Mouse (Mus musculus): ENCODE data around the gene Gm14124. TPM values are rescaled to one million over a fixed set of nuclear protein-coding genes. Genes with fewer than 3 reads are reported as not detected.
"Not testable (repeated sequence)": the region's sequence is repeated elsewhere in the genome, so short reads cannot be mapped to it uniquely, and the experiment has no call there.

The Gm14124 gene
- polyA plus RNA-seq, 1 experiment from 2014 or later: not detected

DNA sequence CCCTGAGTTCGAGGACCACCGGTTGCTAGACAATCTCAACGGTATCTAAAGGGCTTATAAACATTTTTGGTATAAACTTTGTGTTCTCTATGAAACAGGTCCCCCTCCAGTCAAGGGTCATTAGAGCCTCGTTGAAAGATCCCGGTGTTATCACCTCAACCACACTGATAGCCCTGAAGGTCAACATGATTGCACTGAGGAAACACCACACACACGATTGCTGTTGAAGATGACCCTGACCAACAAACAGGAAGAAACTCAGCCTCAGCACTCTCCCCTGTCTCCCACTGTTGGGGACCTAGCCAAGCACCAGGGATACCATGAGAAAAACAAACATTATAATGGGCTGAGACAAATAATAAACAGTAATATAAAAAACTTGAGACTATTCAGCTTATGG is 36.4 kb downstream of the Gm14124 start:
- no peak overlapping the region for H3K27ac ChIP-seq (ENCODE audit: low read depth, low read length)
- no peaks in the 10 kb centered on the region for H3K4me1 ChIP-seq (replicated peaks; ENCODE audit: control insufficient read depth, insufficient read depth, low read length)
- no peaks in the 10 kb centered on the region for H3K36me3 ChIP-seq (ENCODE audit: control insufficient read depth, insufficient read depth)
- no peak for ATAC-seq
- no peak for TF ChIP-seq CTCF (IDR thresholded peaks at IDR 0.05; ENCODE audit: low read depth)
- WGBS: 61% methylated on average over 6 of the region's 6 CpGs
- no peaks in the 10 kb centered on the region for H3K27me3 ChIP-seq (replicated peaks; ENCODE audit: control insufficient read depth, insufficient read depth, low read length)
- H3K9ac ChIP-seq (ENCODE audit: low read depth, low read length): no peak overlapping the region
- H3K4me2 ChIP-seq (replicated peaks; ENCODE audit: low read depth): no peak overlapping the region
- no peaks in the 10 kb centered on the region for H3K9me3 ChIP-seq (ENCODE audit: control insufficient read depth)
- no peak overlapping the region for H3K4me3 ChIP-seq (ENCODE audit: low read depth, low read length)

DNA sequence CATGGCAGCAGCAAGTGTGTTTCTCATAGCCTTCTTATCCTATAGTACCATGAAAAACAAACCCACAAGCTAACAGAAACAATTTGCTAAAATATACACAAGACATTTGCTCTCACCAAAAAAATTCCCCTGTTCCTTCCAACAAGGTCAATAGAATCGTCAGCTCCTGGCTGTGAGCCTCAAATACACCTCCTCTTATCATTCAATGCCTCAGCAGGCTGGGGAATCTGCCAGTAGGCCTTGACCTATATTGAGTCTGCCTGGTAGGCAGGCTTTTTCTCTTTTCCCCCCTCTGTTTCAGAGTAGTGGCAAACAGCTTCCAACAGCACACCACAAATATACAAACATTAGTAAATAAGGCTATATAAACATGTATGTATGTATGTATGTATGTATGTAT is 41.8 kb downstream of the Gm14124 start:
- Histone ChIP-seq H3K4me3 (ENCODE audit: low read depth, low read length) (no peak overlapping the region), H3K36me3 (ENCODE audit: control insufficient read depth, insufficient read depth) (no peaks in the 10 kb centered on the region), H3K9me3 (ENCODE audit: control insufficient read depth) (no peaks in the 10 kb centered on the region), H3K27ac (ENCODE audit: low read depth, low read length) (no peak overlapping the region), H3K9ac (ENCODE audit: low read depth, low read length) (no peak overlapping the region), H3K4me1 (replicated peaks; ENCODE audit: control insufficient read depth, insufficient read depth, low read length) (no peaks in the 10 kb centered on the region), H3K27me3 (replicated peaks; ENCODE audit: control insufficient read depth, insufficient read depth, low read length) (no peaks in the 10 kb centered on the region), H3K4me2 (replicated peaks; ENCODE audit: low read depth) (no peak overlapping the region)
- TF ChIP-seq CTCF (IDR thresholded peaks at IDR 0.05; ENCODE audit: low read depth): no peak
- WGBS: 22% methylated on average over 1 of the region's 1 CpGs
- no peak for ATAC-seq

DNA sequence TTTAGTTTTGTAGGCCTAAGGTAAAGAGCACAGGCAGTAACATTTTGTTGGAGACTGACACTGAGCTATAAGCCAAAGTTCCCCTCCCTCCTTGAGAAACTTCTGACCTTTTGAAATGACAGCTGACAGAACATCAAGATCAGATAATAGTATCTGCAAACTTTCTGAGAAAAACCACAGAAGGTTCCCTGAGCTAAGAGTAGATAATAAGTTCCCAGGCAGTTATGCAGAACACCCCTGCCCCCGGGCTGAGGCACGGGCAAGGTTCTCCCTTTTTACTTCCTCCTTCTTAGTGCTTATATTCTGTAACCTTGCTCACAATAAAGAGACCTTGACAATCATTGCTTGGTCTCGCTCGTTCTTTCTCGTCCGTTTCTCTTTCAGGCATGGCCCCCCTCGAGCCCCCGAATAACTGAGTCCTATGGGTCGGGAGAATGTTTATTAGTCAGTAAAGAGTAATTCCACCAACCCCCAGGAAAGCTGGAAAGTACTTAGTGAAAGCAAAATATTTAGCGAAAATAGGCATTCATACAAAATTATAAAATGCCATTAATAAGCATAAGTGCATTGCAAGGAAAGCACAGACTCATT is 50.0 kb downstream of the Gm14124 start:
- Histone ChIP-seq H3K4me2 (replicated peaks; ENCODE audit: low read depth) (no peak overlapping the region), H3K9ac (ENCODE audit: low read depth, low read length) (no peak overlapping the region), H3K27me3 (replicated peaks; ENCODE audit: control insufficient read depth, insufficient read depth, low read length) (no peaks in the 10 kb centered on the region), H3K4me1 (replicated peaks; ENCODE audit: control insufficient read depth, insufficient read depth, low read length) (no peaks in the 10 kb centered on the region), H3K36me3 (ENCODE audit: control insufficient read depth, insufficient read depth) (no peaks in the 10 kb centered on the region), H3K4me3 (ENCODE audit: low read depth, low read length) (no peak overlapping the region), H3K9me3 (ENCODE audit: control insufficient read depth) (no peaks in the 10 kb centered on the region), H3K27ac (ENCODE audit: low read depth, low read length) (no peak overlapping the region)
- WGBS: 73% methylated on average over 10 of the region's 10 CpGs
- no peak for TF ChIP-seq CTCF (IDR thresholded peaks at IDR 0.05; ENCODE audit: low read depth)
- ATAC-seq: no peak

DNA sequence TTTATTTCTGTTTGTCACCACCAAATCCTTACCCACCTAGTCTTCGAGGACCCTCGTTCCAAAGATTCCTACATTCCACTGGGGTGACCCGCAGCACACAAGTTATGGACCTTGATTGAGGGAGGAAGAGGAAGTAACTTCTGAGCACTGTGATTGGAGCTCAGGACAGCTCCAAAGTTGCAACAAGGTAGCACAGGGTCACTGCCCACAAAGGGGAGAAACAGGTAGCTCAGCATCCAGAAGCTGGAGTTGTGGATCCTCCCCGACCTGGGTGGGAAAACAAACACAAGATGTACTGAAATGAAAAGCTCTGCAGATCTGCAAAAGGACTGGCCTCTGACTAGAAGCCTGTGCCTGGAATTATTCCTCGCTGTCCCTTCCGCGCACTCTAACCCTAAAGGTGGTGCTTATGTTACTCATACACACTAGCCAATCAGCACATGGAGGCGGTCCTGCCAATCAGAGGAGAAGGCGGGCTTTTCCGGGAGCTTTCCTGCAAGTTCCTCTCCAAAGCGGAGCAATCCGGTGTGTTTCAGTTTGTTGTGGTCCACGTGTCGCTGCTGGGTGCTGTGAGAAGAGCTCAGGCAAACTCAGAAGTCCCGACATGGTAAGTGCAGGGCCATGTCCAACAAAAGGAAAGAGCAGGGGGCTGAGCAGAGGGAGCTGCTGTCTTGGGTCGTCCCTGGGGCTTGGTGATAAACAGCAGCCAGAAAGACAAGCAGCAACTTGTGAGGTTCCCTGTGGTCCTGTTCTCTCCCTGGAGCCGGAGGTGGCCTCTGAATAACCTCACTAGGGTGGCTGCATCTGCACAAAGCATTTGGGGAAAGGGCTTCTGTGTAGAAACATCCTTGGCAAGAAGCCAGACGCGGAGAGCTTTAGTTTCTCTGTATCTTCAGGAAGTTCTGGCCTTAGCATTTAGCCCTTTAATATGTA is 53.9 kb downstream of the Gm14124 start:
- not testable (repeated sequence) for H3K4me1 ChIP-seq (replicated peaks; ENCODE audit: control insufficient read depth, insufficient read depth, low read length); H3K36me3 ChIP-seq (ENCODE audit: control insufficient read depth, insufficient read depth); H3K9me3 ChIP-seq (ENCODE audit: control insufficient read depth); H3K27me3 ChIP-seq (replicated peaks; ENCODE audit: control insufficient read depth, insufficient read depth, low read length)
- WGBS: 8% methylated on average over 19 of the region's 19 CpGs
- Histone ChIP-seq H3K4me3 (ENCODE audit: low read depth, low read length) (peak overlapping the region; percentile 49), H3K9ac (ENCODE audit: low read depth, low read length) (peak overlapping the region; percentile 48), H3K4me2 (replicated peaks; ENCODE audit: low read depth) (peak overlapping the region; percentile 68), H3K27ac (ENCODE audit: low read depth, low read length) (peak overlapping the region; percentile 35; the same call in 1 of the 2 replicates)
- ATAC-seq: peak; percentile 100

DNA sequence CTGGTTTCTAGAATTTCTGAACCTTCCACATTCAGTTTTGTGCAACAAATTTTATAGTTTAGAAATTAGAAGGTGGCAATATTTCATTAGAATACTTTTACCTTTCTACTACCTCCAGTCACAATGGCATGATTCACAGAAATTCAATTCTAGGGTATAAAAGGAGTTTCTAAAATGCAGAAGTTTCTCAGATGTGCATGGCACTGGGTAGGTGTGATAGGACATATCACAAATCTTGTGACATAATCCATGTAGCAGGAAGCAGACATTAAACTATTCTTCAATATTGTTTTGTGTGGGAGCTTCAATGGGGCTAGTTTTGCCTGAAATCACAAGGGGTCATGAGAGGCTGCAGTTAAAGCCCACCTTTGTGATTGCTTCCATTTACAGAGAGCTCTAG is 58.8 kb downstream of the Gm14124 start:
- Histone ChIP-seq H3K4me1 (replicated peaks; ENCODE audit: control insufficient read depth, insufficient read depth, low read length) (no peaks in the 10 kb centered on the region), H3K27ac (ENCODE audit: low read depth, low read length) (no peak overlapping the region), H3K27me3 (replicated peaks; ENCODE audit: control insufficient read depth, insufficient read depth, low read length) (no peaks in the 10 kb centered on the region), H3K9me3 (ENCODE audit: control insufficient read depth) (no peaks in the 10 kb centered on the region), H3K36me3 (ENCODE audit: control insufficient read depth, insufficient read depth) (peaks cover 13% of the 10 kb centered on the region; the same call in 1 of the 2 replicates), H3K4me2 (replicated peaks; ENCODE audit: low read depth) (no peak overlapping the region), H3K4me3 (ENCODE audit: low read depth, low read length) (no peak overlapping the region), H3K9ac (ENCODE audit: low read depth, low read length) (no peak overlapping the region)
- TF ChIP-seq CTCF (IDR thresholded peaks at IDR 0.05; ENCODE audit: low read depth): no peak
- no peak for ATAC-seq

DNA sequence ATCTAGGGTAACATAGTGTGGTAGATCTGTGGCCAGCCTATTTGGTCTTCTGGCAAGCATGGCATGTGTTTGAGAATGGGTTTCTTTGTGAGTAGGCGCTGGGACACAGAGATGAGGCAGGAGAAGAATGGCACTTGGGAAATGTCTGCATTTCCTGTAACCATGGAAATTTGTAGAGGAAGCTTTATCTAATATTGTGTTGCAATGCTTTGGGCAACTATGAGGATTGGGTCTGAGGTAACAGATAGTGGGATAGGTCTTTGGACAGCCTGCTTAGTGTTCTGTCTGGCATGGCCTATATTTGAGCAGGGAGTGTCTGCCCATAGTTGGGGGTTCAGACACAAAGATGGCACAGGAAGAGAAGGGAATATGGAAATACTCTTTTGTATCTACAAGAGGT is 61.7 kb downstream of the Gm14124 start:
- Histone ChIP-seq H3K27me3 (replicated peaks; ENCODE audit: control insufficient read depth, insufficient read depth, low read length) (no peaks in the 10 kb centered on the region), H3K4me2 (replicated peaks; ENCODE audit: low read depth) (no peak overlapping the region), H3K27ac (ENCODE audit: low read depth, low read length) (no peak overlapping the region), H3K4me1 (replicated peaks; ENCODE audit: control insufficient read depth, insufficient read depth, low read length) (no peaks in the 10 kb centered on the region), H3K36me3 (ENCODE audit: control insufficient read depth, insufficient read depth) (peaks cover 21% of the 10 kb centered on the region), H3K9ac (ENCODE audit: low read depth, low read length) (no peak overlapping the region), H3K4me3 (ENCODE audit: low read depth, low read length) (no peak overlapping the region), H3K9me3 (ENCODE audit: control insufficient read depth) (peaks cover 8% of the 10 kb centered on the region; the same call in 1 of the 2 replicates)
- WGBS: 96% methylated on average over 1 of the region's 1 CpGs
- no peak for TF ChIP-seq CTCF (IDR thresholded peaks at IDR 0.05; ENCODE audit: low read depth)
- ATAC-seq: no peak

Other genes with a start within 250 kb of the Gm14124 start
- gene Zfp120, start 120.8 kb upstream of the Gm14124 start, polyA plus RNA-seq (2015; fragmentation: Nextera tagmentation; extraction: Ambion mirVana): 4.7 and 5.5 TPM in 2 replicates
- gene Gm10770, start 77.8 kb upstream of the Gm14124 start, polyA plus RNA-seq (2015; fragmentation: Nextera tagmentation; extraction: Ambion mirVana): not detected in 2 replicates
- not detected in 2 replicates for gene Gm14139, start 75.8 kb upstream of the Gm14124 start, polyA plus RNA-seq (2015; fragmentation: Nextera tagmentation; extraction: Ambion mirVana)
- gene Zfp937, start 39.4 kb upstream of the Gm14124 start, polyA plus RNA-seq (2015; fragmentation: Nextera tagmentation; extraction: Ambion mirVana): 1.4 and 1.7 TPM in 2 replicates
- 1.2 and 1.3 TPM in 2 replicates for gene Gm21994, start 1.9 kb upstream of the Gm14124 start, polyA plus RNA-seq (2015; fragmentation: Nextera tagmentation; extraction: Ambion mirVana)
- 0.89 and 1.0 TPM in 2 replicates for gene Gm10130, start 66.2 kb downstream of the Gm14124 start, polyA plus RNA-seq (2015; fragmentation: Nextera tagmentation; extraction: Ambion mirVana)
- gene 3300002I08Rik, start 105.2 kb downstream of the Gm14124 start, polyA plus RNA-seq (2015; fragmentation: Nextera tagmentation; extraction: Ambion mirVana): 1.5 and 1.6 TPM in 2 replicates
- gene Zfp442, start 194.0 kb downstream of the Gm14124 start, polyA plus RNA-seq (2015; fragmentation: Nextera tagmentation; extraction: Ambion mirVana): 1.2 and 1.4 TPM in 2 replicates
- not detected in 2 replicates for gene Zfp345, start 227.6 kb downstream of the Gm14124 start, polyA plus RNA-seq (2015; fragmentation: Nextera tagmentation; extraction: Ambion mirVana)